Mouse (Mus musculus): ENCODE results near the gene Prps1l3. TPM values are rescaled to one million over a fixed set of nuclear protein-coding genes. Genes with fewer than 3 reads are reported as not detected.
"Not testable (repeated sequence)": the region's sequence is repeated elsewhere in the genome, so short reads cannot be mapped to it uniquely, and the experiment has no call there.

The Prps1l3 gene
- total RNA-seq, 2 experiments from 2014 or later = 13.3 to 14.7 TPM

DNA sequence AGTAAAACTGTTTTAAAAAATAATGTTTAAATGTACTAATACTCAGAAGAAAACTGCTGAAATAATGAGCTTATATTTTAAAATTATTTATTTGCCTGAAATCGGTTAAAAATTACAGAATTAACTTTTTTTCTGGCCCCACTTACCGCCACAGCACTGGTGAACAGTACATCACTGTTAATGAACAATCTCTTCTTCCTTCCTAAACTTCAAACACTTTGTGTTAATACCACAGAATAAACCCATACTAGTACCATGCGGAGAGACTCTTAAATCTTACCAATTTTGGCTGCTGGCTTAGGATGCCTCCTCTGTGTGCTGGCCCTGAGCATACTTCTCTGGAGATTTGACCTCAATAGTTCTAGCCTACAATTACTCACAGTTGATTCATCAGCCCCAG is 28.3 kb upstream of the Prps1l3 start:
- Histone ChIP-seq H3K4me3 (no peak overlapping the region), H3K27ac (no peak overlapping the region)
- TF ChIP-seq CTCF (IDR thresholded peaks at IDR 0.05) = no peak
- intact Hi-C loops (cut with DNase I) = no loop called here
- DNase-seq (ENCODE audit: extremely low spot score in 1 of 2, low spot score in 2 of 2) = no peak

DNA sequence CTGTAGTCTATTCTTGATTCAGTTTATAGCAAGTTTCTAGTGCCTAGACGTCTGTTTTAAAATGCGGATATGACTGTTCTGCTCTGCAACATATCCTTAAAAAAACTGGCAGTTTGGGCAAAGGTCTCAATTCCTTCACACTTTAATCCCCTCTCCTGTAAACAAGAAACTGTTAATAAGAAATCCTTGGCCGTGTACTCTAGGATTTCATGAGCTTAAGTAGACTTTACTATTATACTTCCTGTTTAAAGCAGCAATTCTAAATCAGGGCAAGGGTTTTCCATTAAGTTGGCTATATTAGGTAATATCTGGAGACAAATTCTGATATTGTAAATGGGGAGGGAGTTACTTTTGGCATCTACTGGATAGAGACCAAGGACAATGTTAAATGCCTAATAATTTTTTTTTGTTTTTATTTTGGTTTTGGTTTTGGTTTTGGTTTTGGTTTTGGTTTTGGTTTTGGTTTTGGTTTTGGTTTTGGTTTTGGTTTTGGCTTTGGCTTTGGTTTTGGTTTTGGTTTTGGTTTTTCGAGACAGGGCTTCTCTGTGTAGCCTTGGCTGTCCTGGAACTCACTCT is 25.8 kb upstream of the Prps1l3 start:
- Histone ChIP-seq H3K27ac (no peak overlapping the region), H3K4me3 (no peak overlapping the region)
- intact Hi-C loops (cut with DNase I) = no loop called here
- no peak for TF ChIP-seq CTCF (IDR thresholded peaks at IDR 0.05)
- no peak for DNase-seq (ENCODE audit: extremely low spot score in 1 of 2, low spot score in 2 of 2)

DNA sequence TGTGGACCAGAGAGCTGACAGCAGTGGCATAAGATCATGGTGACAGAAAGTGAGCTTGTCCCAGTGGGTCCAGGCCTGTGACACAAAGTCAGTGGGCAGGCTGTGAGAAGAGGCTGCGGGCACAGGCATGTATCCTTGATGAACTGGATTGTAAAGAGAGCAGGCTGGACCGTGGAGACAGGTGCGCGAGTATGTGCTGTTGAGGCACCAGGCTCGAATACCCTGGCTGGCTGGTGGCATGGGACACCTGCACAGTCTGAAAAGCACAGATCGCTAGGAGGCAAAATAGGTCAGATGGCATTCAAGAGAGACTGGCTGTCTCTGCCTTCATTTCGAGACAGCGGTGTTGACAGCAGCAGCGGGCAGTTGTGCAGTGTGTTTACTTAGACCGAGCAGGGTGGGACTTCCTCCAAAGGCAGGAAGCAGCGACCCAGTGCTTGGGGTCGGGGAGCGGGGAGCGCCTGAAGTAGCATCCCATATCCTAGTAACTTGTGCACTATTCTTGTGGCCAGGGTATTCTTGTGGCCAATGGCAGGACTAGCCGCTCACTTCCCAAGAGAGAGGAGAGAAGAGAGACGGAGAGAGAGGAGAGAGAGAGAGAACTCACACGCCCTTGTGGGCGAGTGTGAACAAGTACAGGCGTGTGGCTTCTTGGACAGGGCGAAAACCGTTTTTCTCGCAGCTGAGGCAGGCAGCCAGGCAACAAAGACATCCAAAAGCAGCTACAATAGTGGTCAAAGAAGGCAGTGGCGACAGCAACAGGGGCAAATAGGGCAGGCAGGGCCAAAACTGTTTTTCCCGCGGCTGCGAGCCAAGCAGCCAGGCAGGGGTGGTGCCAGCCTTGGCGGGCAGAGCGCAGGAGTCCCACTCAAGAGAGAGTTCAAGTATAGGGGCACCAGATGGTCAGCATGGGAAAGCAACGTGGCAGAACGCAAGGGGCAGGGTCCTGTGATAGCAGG is 18.6 kb upstream of the Prps1l3 start:
- H3K27ac ChIP-seq = no peak overlapping the region; the same call in 1 of the 2 replicates
- TF ChIP-seq CTCF (IDR thresholded peaks at IDR 0.05) = no peak
- H3K4me3 ChIP-seq = peak overlapping the region; percentile 43
- intact Hi-C loops (cut with DNase I) = no loop called here
- DNase-seq (ENCODE audit: extremely low spot score in 1 of 2, low spot score in 2 of 2) = peak; percentile 30 to 31

DNA sequence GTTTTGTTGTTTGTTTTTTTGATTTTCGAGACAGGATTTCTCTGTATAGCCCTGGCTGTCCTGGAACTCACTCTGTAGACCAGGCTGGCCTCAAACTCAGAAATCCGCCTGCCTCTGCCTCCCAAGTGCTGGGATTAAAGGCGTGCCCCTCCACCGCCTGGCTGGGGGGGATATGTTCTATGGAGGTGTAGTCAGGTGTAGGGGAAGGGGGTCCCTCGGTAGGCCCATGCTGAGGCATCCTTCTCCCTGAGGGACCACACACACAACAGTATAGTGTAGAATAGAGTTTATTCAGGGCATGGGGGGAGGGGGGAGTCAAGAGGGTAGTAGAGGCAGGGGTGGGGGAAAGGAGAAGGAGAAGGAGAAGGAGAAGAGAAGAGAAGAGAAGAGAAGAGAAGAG is 17.7 kb upstream of the Prps1l3 start:
- H3K27ac ChIP-seq; intact Hi-C loops (cut with DNase I); H3K4me3 ChIP-seq; DNase-seq (ENCODE audit: extremely low spot score in 1 of 2, low spot score in 2 of 2): not testable (repeated sequence)

DNA sequence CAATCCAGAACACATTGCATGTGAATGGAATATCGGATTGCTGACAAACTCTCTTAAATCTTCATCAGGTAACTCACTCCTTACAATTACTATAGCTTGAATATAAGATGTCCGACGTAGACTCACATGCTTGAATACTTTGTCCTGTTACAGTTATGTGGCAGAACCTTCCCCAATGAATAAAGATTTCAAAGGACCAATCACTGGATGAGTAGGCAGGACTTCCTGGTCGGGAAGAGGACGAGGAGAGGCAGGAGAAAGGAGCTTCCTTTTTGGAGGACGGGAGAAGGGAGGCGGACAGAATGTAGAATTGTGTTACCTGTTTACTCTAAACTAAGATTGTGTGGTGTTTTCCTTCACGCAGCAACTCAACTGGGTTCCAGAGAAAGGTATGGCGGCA is 3.8 kb upstream of the Prps1l3 start:
- DNase-seq (ENCODE audit: extremely low spot score in 1 of 2, low spot score in 2 of 2) = no peak
- intact Hi-C loops (cut with DNase I) = no loop called here
- TF ChIP-seq CTCF (IDR thresholded peaks at IDR 0.05) = no peak

DNA sequence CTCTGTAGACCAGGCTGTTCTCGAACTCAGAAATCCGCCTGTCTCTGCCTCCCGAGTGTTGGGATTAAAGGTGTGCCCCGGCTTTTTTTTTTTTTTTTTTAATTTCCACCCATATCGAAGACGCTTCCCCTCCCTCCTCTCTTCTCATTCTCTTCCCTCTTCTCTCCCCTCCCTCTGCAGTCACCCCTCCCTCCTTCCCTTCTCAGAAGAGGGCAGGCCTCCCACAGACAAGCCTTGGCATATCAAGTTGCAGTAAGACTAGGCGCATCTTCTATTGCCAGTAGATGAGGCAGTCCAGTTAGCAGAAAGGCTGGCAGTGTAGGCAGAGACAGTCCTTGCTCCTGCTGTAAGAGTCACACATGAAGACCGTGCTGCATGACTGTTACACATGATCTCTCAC is 2.4 kb upstream of the Prps1l3 start:
- H3K27ac ChIP-seq = no peak overlapping the region
- intact Hi-C loops (cut with DNase I) = no loop called here
- no peak for TF ChIP-seq CTCF (IDR thresholded peaks at IDR 0.05)
- no peak overlapping the region for H3K4me3 ChIP-seq
- no peak for DNase-seq (ENCODE audit: extremely low spot score in 1 of 2, low spot score in 2 of 2)

More for the DNA sequence above, 3.8 kb upstream of the Prps1l3 start:
- H3K4me3 ChIP-seq = no peak overlapping the region
- H3K27ac ChIP-seq = no peak overlapping the region

DNA sequence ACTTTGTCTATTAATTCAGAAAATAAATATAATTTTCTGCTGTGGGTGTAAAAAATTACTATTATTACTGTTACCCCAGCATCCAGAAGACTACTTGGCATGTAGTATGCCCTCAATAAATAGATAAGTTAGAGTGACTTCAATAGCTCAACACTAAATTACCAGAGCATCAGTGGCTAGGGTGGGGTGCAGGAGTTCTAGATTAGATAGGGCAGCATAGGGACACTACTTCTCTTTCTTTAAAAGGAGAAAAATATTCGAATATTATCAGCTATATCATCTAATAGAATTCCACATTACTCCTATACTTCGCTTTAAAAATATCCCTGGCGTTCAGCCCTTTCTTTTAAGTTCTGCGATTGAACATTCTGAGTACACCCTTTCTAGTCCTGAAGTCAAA is 509 bp upstream of the Prps1l3 start:
- intact Hi-C loops (cut with DNase I) = no loop called here
- H3K4me3 ChIP-seq = peak overlapping the region; percentile 87
- peak overlapping the region; percentile 84 for H3K27ac ChIP-seq
- TF ChIP-seq CTCF (IDR thresholded peaks at IDR 0.05) = no peak
- no peak for DNase-seq (ENCODE audit: extremely low spot score in 1 of 2, low spot score in 2 of 2)

DNA sequence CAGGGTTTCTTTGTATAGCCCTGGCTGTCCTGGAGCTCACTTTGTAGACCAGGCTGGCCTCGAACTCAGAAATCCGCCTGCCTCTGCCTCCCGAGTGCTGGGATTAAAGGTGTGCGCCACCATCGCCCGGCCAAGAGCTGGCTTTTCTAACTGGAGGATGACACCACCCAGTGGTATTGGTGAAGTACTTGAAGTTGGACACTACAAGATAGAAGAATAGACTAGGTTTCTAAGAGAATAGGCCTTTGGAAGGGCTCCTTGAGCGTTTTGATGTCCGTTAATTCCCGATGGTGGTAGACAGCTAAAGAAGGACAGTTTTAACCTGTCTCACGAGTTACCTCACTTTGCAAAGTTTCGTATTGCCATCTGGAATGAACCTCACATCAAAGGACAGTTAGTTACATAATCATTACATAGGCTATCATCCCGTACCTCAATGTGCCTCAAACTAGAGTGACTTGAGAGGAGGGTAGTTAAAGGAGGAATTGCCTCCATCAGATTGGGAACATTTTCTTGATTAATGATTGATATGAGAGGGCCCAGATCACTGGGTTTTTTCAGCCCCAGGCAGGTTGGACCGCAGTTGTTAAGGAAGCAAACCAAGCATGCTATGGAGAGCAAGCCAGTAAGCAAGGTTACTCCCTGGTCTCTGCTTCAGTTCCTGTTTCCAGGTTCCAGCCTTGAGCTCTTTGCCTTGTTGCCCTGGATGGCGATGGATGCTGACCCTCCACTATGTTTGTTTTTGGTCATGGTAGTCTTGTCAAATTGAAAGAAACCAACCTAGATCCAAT is 1.1 kb downstream of the Prps1l3 start:
- peak in 1 of 2 experiments; percentile 9 for DNase-seq (ENCODE audit: extremely low spot score in 1 of 2, low spot score in 2 of 2)
- Histone ChIP-seq H3K4me3 (peak overlapping the region; percentile 87), H3K27ac (no peak overlapping the region)
- intact Hi-C loops (cut with DNase I) = no loop called here
- TF ChIP-seq CTCF (IDR thresholded peaks at IDR 0.05) = peak; percentile 19

DNA sequence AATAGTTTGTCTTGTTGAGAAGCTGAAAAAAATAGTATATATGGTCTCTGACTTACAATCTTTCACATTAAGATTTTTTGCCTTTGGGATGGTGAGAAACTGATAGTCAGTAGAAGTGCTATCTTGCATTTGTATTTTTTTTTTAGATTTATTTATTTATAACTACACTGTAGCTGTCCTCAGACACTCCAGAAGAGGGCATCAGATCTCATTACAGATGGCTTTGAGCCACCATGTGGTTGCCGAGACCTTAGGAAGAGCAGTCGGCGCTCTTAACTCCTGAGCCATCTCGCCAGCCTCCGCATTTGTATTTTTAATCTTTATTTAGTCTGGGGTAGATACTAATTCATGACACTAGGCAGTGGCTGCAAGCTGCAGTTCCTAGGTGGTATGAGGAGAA is 3.2 kb downstream of the Prps1l3 start:
- TF ChIP-seq CTCF (IDR thresholded peaks at IDR 0.05) = no peak; the same call in 1 of the 2 replicates
- Histone ChIP-seq H3K4me3 (no peak overlapping the region), H3K27ac (no peak overlapping the region)
- intact Hi-C loops (cut with DNase I) = no loop called here
- no peak for DNase-seq (ENCODE audit: extremely low spot score in 1 of 2, low spot score in 2 of 2)

DNA sequence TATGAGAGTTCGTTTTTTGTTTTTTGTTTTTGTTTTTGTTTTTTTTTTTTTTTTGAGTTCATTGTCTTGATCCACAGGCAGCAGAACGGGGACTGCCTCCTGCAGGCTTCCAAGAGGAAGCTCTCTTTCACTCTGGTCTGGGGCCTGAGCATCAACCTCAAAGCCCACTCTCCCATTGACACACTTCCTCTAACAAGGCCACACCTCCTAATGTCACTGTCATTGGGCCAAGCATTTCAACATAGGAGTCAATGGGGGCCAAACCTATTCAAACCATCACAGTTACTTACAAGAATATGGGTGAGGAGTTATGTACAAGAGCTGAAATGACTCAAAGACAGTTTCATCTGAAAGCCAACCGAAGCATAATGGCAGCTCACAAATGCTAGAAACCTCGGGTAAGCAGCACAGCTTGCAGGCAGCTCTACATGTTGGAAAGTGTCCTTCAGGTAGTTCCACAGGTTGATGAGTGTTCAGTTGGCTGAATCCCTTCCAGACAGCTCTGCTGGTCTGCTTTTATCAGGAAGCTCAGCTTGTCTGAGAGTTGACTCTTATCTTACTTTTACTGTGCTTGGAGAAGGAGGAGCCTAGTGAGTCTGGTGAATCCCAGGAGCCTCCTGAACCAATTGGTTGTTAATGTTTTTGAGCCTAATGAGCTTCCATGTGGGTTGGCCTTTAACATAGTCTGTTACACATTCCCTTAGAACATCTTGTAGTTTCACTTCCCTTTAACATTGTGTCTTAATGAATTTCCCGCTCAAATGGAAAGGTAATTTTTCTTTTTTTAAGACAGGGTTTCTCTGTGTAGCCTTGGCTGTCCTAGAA is 13.7 kb downstream of the Prps1l3 start:
- H3K27ac ChIP-seq = no peak overlapping the region
- H3K4me3 ChIP-seq = no peak overlapping the region
- no peak for DNase-seq (ENCODE audit: extremely low spot score in 1 of 2, low spot score in 2 of 2)
- intact Hi-C loops (cut with DNase I) = no loop called here
- no peak for TF ChIP-seq CTCF (IDR thresholded peaks at IDR 0.05)

DNA sequence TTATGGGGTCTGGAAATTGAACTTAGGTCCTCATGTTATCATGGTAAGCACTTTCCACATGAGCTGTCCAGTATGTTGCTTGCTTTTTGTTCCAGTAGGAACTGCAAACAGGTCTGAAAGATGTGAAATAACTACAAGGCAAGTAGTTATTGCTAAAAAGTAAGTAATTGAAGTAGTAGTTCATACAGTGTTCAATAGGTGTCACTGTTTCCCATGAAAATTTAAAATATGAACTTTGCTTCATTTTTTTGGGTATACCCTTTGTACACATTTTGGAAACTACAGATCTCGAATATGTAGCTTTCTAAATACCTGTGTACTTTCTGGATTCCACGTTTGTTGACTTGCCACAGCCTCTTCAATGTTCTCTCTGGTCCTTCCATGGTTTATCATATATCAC is 28.4 kb downstream of the Prps1l3 start:
- peak; percentile 54 for TF ChIP-seq CTCF (IDR thresholded peaks at IDR 0.05)
- H3K27ac ChIP-seq = no peak overlapping the region
- intact Hi-C loops (cut with DNase I) = no loop called here
- no peak for DNase-seq (ENCODE audit: extremely low spot score in 1 of 2, low spot score in 2 of 2)
- no peak overlapping the region for H3K4me3 ChIP-seq
